Mouse (Mus musculus): ENCODE results near the gene Zfp933.
"Not testable (repeated sequence)": the region's sequence is repeated elsewhere in the genome, so short reads cannot be mapped to it uniquely, and the experiment has no call there.

Gene Zfp933

GRCm38 (mm10) chr4:147862051-147862450 is 13.9 kb upstream of the Zfp933 start:
- DNase-seq (ENCODE audit: low spot score) = no peak

DNA sequence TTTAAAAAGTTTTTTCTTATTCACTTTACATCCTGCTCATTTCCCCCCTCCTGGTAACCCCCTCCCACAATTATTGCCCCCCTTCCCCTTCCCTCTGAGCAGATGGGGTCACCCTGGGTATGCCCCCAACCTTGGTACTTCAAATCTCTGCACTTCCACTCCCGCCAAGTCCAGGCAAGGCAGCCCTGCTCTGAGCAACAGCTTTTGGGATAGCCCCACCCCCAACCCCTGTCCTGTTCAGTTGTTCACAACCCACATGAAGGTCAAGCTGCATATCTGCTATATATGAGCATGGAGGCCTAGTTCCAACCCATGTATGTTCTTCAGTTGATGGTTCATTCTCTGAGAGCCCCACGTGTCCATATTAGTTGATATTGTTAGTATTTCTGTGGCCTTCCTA is 2.6 kb upstream of the Zfp933 start:
- no peak for DNase-seq (ENCODE audit: low spot score)

DNA sequence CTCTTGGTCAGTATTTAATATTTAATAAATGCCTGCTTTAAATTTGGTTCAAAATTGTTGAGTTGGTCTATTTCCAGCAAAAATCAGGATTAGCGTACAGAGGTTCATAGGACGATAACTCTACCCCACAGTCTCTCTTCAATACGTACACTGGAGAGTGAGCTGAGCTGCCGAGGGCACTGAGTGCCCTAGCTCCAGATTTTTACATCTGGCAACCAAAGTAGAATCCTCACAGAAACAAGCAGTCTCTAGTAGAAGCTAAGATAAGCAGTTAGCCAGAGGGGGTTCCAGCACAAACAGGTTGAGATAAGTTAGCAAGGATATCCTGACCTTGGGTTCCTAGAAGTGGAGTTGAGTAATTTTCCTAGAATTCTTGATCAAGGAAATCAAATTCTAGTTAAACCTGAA is 422 bp upstream of the Zfp933 start:
- no peak for DNase-seq (ENCODE audit: low spot score)

- no peak for DNase-seq (ENCODE audit: low spot score)
Measured at GRCm38 (mm10) chr4:147842871-147843270, 5.3 kb downstream of the Zfp933 start.

GRCm38 (mm10) chr4:147839282-147839681 is 8.9 kb downstream of the Zfp933 start:
- DNase-seq (ENCODE audit: low spot score) = peak; percentile 42

DNA sequence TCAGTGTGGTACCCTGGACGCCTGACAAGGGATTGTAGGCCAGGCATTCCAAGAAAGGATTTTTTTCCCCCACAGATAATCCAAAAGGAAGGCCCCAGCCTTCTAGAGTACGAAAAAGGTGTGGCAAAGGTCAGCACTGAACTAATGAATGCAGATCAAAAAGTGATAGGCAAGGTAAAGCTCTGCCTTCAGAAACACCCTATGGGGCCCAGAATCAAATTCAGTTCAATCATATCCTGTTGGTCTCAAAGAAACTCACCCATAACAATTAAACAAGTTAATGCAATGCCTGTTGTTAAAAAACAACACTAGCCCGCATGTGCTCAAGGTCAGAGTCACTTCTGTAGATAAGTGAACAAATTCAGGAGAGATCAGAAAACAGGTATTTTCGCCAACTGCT is 23.8 kb downstream of the Zfp933 start:
- DNase-seq (ENCODE audit: low spot score) = no peak

- not testable (repeated sequence) for DNase-seq (ENCODE audit: low spot score)
Measured at GRCm38 (mm10) chr4:147821414-147821813, 26.8 kb downstream of the Zfp933 start.

DNA sequence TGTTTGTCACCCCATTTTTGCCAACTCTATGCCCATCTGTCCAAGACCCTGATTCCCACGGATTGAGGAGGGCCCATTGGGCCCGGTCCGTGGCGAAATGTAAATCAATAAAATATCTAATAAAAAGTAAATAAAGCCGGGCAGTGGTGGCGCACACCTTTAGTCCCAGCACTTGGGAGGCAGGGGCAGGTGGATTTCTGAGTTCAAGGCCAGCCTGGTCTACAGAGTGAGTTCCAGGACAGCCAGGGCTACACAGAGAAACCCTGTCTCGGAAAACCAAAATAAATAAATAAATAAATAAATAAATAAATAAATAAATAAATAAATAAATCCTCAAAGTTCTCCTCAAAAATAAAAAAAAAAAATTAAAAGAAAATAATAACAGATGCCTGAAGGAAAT is 28.5 kb downstream of the Zfp933 start:
- not testable (repeated sequence) for DNase-seq (ENCODE audit: low spot score)

- no peak for DNase-seq (ENCODE audit: low spot score)
Measured at GRCm38 (mm10) chr4:147814592-147815167, 33.5 kb downstream of the Zfp933 start.

DNA sequence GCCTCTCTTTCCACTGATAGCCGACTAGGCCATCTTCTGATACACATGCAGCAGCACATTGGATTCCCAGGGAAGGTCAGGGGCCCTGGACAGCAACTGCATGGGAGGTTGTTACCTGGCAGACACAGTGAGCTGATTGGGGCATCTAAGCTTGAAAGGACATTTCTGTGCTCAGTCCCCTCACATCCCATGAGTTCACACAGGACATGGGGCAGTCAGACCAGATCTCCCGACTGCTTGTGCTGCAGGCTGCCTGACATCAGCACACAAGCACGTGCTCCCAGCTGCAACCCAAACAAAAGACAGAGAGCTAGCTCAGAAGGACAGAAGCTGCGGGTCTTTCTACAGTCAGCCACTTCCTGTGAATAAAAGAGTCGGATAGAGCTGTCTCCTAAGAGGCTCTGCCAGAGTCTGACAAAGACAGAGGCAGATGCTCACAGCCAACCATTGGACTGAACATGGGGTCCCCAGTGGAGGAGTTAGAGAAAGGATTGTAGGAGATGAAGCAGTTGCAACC is 34.9 kb downstream of the Zfp933 start:
- no peak for DNase-seq (ENCODE audit: low spot score)

- DNase-seq (ENCODE audit: low spot score) = not testable (repeated sequence)
Measured at GRCm38 (mm10) chr4:147809966-147810304, 38.2 kb downstream of the Zfp933 start.

DNA sequence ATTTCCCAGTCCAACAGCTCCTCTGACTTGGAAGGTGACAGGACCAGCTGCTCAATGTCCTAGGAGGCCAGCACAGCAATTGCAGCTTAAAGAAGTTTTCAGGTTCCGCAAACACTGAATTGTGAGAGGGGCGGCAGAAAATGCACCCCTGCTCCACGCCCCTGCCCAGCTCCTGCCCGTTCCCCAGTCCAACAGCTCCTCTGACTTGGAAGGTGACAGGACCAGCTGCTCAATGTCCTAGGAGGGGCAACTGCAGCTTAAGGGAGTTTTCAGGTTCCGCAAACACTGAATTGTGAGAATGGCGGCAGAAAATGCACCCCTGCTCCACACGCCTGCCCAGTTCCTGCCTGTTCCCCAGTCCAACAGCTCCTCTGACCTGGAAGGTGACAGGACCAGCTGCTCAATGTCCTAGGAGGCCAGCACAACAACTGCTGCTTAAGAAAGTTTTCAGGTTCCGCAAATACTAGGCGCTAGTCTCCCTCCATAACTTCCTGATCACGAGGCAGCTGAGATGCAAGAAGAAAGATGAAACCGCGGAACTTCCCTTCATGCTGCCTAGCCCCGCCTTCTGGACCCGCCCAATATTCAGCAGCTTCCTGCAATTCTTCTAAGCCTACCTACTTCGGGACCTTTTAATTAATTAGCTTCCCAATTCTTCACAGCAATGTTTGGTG is 38.7 kb downstream of the Zfp933 start, which contains the start of gene Zfp984:
Gene Zfp984 (minus strand): TSS at position 497 of the 674 bp plus-strand sequence.
- not testable (repeated sequence) for DNase-seq (ENCODE audit: low spot score)

DNA sequence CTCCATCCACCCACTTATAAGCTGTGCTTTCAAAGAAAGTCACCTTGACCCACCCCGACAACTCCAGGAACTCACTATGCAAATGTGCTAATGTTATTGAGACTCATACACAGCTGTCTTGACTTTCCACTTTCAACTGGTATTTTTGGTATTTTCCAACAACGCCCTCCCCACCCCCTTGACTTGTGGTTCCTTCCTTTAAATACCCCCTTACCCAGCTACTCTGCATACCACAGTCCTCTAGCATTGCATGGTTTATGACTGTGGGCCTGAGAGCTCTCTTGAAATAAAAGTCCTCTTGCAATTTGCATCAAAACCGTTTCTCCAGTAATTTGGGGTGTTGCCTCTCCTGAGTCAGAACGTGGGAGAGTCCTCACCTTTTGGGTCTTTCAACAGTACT is 39.7 kb downstream of the Zfp933 start:
- DNase-seq (ENCODE audit: low spot score) = not testable (repeated sequence)

GRCm38 (mm10) chr4:147795308-147795707 is 52.9 kb downstream of the Zfp933 start:
- not testable (repeated sequence) for DNase-seq (ENCODE audit: low spot score)

DNA sequence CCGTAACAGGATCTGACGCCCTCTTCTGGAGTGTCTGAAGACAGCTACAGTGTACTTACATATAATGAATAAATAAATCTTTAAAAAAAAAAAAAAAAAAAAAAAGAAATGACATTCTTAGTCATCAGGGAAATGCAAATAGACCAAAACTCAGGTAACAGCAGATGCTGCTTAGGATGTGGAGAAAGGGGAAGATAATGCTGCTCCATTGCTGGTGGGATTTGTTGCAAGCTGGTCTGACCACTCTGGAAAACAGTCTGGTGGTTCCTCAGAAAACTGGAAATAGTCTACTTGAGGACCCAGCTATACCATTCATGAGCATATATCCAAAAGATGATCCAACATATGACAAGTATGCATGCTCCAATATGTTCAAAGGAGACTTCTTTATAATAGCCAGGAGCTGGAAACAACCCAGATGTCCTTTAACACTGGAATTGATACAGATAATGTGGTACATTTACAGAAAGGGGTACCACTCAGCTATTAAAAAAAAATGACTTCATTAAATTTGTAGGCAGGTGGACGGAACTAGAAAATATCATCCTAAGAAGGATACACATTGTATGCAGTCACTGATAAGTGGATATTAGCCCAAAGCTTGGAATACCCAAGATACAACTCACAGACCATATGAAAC is 54.0 kb downstream of the Zfp933 start:
- not testable (repeated sequence) for DNase-seq (ENCODE audit: low spot score)

GRCm38 (mm10) chr4:147793390-147793916 is 54.7 kb downstream of the Zfp933 start:
- not testable (repeated sequence) for DNase-seq (ENCODE audit: low spot score)

- DNase-seq (ENCODE audit: low spot score) = not testable (repeated sequence)
Measured at GRCm38 (mm10) chr4:147791729-147792128, 56.4 kb downstream of the Zfp933 start.
